Mouse (Mus musculus) embryonic fibroblast, embryonic 13.5 days (primary cell): Measurements from ENCODE around the gene Mta3.

Experiments
- CTCF ChIP-seq: IDR thresholded peaks from 2 replicates; pipeline ENCODE4 v1.5.1; 2011; ENCODE audit warnings: mild to moderate bottlenecking, control low read depth, low read length, moderate library complexity, borderline replicate concordance; ENCODE audit not compliant: insufficient read depth
- POLR2A ChIP-seq: IDR thresholded peaks from 2 replicates; pipeline ENCODE4 v1.6.1; 2011; ENCODE audit warnings: low read depth, mild to moderate bottlenecking, control low read depth, low read length, moderate library complexity

GRCm38 (mm10) chr17:83870385-83870784 lies 164.4 kb downstream of the Mta3 start:
- TF ChIP-seq POLR2A (no peak), CTCF (no peak)
